ENCODE assay signal across 8 mouse cellular contexts in genomic region chr2:134481759-134482158, GRCm38 (mm10).
DNase-seq lines count a peak whose midpoint lies in the region; ATAC-seq and TF ChIP-seq lines count a peak whose summit lies in the region.

No protein-coding gene starts in this region.

- no peak overlapping the region for H3K4me3 ChIP-seq in intestine, embryonic 14.5 days (ENCODE audit: low read depth, low read length)
- no peak overlapping the region for H3K4me3 ChIP-seq in intestine, embryonic 15.5 days (replicated peaks)
- H3K4me3 ChIP-seq in bone marrow, adult 2 months (replicated peaks; ENCODE audit: control insufficient read depth, low read depth, low read length), result no peak overlapping the region
- no peak overlapping the region for H3K4me3 ChIP-seq in forebrain, embryonic 11.5 days (ENCODE audit: low read depth, low read length)
- no peak overlapping the region for H3K4me3 ChIP-seq in hindbrain, embryonic 12.5 days

- no peaks in the 10 kb centered on the region for H3K9me3 ChIP-seq in intestine, embryonic 14.5 days (ENCODE audit: control insufficient read depth, low read length)
- H3K9me3 ChIP-seq in intestine, embryonic 15.5 days, result no peaks in the 10 kb centered on the region
- H3K9me3 ChIP-seq in forebrain, embryonic 11.5 days (ENCODE audit: control insufficient read depth, low read length), result no peaks in the 10 kb centered on the region
- no peaks in the 10 kb centered on the region for H3K9me3 ChIP-seq in hindbrain, embryonic 12.5 days (replicated peaks)

- no peaks in the 10 kb centered on the region for H3K27me3 ChIP-seq in intestine, embryonic 14.5 days (replicated peaks; ENCODE audit: control insufficient read depth, insufficient read depth, low read length)
- no peaks in the 10 kb centered on the region for H3K27me3 ChIP-seq in intestine, embryonic 15.5 days (replicated peaks)
- no peaks in the 10 kb centered on the region for H3K27me3 ChIP-seq in forebrain, embryonic 11.5 days (ENCODE audit: control insufficient read depth, insufficient read depth, low read length)
- H3K27me3 ChIP-seq in hindbrain, embryonic 12.5 days, result no peaks in the 10 kb centered on the region

- peak; percentile 59; the same call in 1 of the 2 replicates for TF ChIP-seq CTCF in bone marrow, adult 2 months (IDR thresholded peaks at IDR 0.05; ENCODE audit: control insufficient read depth, insufficient read depth, low read length)

- peak; percentile 76; the same call in 1 of the 2 replicates for ATAC-seq in intestine, embryonic 14.5 days (replicated peaks; ENCODE audit: low FRiP score, low TSS enrichment, low read depth)
- ATAC-seq in intestine, embryonic 15.5 days, result no peak
- 0 out of 2 replicates have a peak, but pooled peaks have one; percentile 17 for ATAC-seq in forebrain, embryonic 11.5 days (replicated peaks; ENCODE audit: low FRiP score)
- ATAC-seq in hindbrain, embryonic 12.5 days (ENCODE audit: low FRiP score), result peak; percentile 23; the same call in 1 of the 2 replicates

- H3K36me3 ChIP-seq in intestine, embryonic 14.5 days (ENCODE audit: control insufficient read depth, insufficient read depth, low read length), result no peaks in the 10 kb centered on the region
- H3K36me3 ChIP-seq in intestine, embryonic 15.5 days, result no peaks in the 10 kb centered on the region
- H3K36me3 ChIP-seq in forebrain, embryonic 11.5 days (ENCODE audit: control insufficient read depth, insufficient read depth, low read length), result no peaks in the 10 kb centered on the region
- no peaks in the 10 kb centered on the region for H3K36me3 ChIP-seq in hindbrain, embryonic 12.5 days

- 13% methylated on average over 8 of the region's 8 CpGs for WGBS in intestine, embryonic 14.5 days
- WGBS in intestine, embryonic 15.5 days, result 10% methylated on average over 8 of the region's 8 CpGs
- WGBS in bone marrow, adult 2 months, result 6% methylated on average over 8 of the region's 8 CpGs
- 20% methylated on average over 8 of the region's 8 CpGs for WGBS in forebrain, embryonic 11.5 days
- WGBS in hindbrain, embryonic 12.5 days, result 19% methylated on average over 8 of the region's 8 CpGs

- H3K4me1 ChIP-seq in intestine, embryonic 14.5 days (replicated peaks; ENCODE audit: control insufficient read depth, insufficient read depth, low read length), result no peaks in the 10 kb centered on the region
- no peaks in the 10 kb centered on the region for H3K4me1 ChIP-seq in intestine, embryonic 15.5 days (replicated peaks)
- H3K4me1 ChIP-seq in bone marrow, adult 2 months (ENCODE audit: control insufficient read depth, insufficient read depth, low read length), result no peaks in the 10 kb centered on the region
- peaks cover 3% of the 10 kb centered on the region; the same call in 1 of the 2 replicates for H3K4me1 ChIP-seq in forebrain, embryonic 11.5 days (replicated peaks; ENCODE audit: control insufficient read depth, insufficient read depth, low read length)
- H3K4me1 ChIP-seq in hindbrain, embryonic 12.5 days, result 0 out of 2 replicates have a peak, but pooled peaks cover 11% of the 10 kb centered on the region

- peak; percentile 88 for DNase-seq in intestine, embryonic 14.5 days (ENCODE audit: low spot score)
- peak; percentile 82 for DNase-seq in forebrain, embryonic 11.5 days (ENCODE audit: low spot score)
- DNase-seq in left cerebral cortex, adult 18-20 months (ENCODE audit: low spot score in 2 of 2), result peak; percentile 64 to 74
- DNase-seq in mesoderm, embryonic 11.5 days (ENCODE audit: low read depth, low spot score), result peak; percentile 77
- DNase-seq in testis, postnatal 10 days (ENCODE audit: low spot score), result peak; percentile 75

- H3K27ac ChIP-seq in intestine, embryonic 14.5 days (ENCODE audit: low read depth), result no peak overlapping the region
- no peak overlapping the region for H3K27ac ChIP-seq in intestine, embryonic 15.5 days
- no peak overlapping the region for H3K27ac ChIP-seq in bone marrow, adult 2 months (ENCODE audit: control insufficient read depth, insufficient read depth, low read depth, low read length, poor library complexity)
- H3K27ac ChIP-seq in forebrain, embryonic 11.5 days (ENCODE audit: low read depth, low read length), result no peak overlapping the region
- no peak overlapping the region for H3K27ac ChIP-seq in hindbrain, embryonic 12.5 days

- no peak overlapping the region for H3K4me2 ChIP-seq in intestine, embryonic 14.5 days (ENCODE audit: low read length)
- H3K4me2 ChIP-seq in intestine, embryonic 15.5 days (replicated peaks), result no peak overlapping the region
- H3K4me2 ChIP-seq in forebrain, embryonic 11.5 days (ENCODE audit: low read depth, low read length, severe bottlenecking), result no peak overlapping the region
- no peak overlapping the region for H3K4me2 ChIP-seq in hindbrain, embryonic 12.5 days (replicated peaks)

- no peak overlapping the region for H3K9ac ChIP-seq in intestine, embryonic 14.5 days (ENCODE audit: low read length)
- no peak overlapping the region for H3K9ac ChIP-seq in intestine, embryonic 15.5 days
- no peak overlapping the region for H3K9ac ChIP-seq in forebrain, embryonic 11.5 days (ENCODE audit: low read length)
- no peak overlapping the region for H3K9ac ChIP-seq in hindbrain, embryonic 12.5 days

- TF ChIP-seq POLR2A in bone marrow, adult 2 months (IDR thresholded peaks at IDR 0.05; ENCODE audit: borderline replicate concordance, control insufficient read depth, low read depth, low read length), result no peak
